Mouse (Mus musculus) lung, postnatal 4 days (tissue): ENCODE data around the gene Mad1l1.
A peak's percentile ranks its signal among the peaks of the same experiment; 100 is the strongest.

Experiments used
- DNase-seq, 2 experiments: peaks; one replicate each; pipeline ENCODE4 v3.0.0; 2021

The Mad1l1 gene

GRCm38 (mm10) chr5:140258035-140258434, 63.3 kb downstream of the Mad1l1 start:
- no peak for DNase-seq

- no peak for DNase-seq
Observed at GRCm38 (mm10) chr5:140257439-140257838, 63.9 kb downstream of the Mad1l1 start.

- no peak for DNase-seq
Observed at GRCm38 (mm10) chr5:140256685-140257084, 64.7 kb downstream of the Mad1l1 start.

- DNase-seq: no peak
Observed at GRCm38 (mm10) chr5:140255265-140255664, 66.1 kb downstream of the Mad1l1 start.

- DNase-seq: no peak
Observed at GRCm38 (mm10) chr5:140254656-140255055, 66.7 kb downstream of the Mad1l1 start.

GRCm38 (mm10) chr5:140251989-140252388, 69.4 kb downstream of the Mad1l1 start:
- no peak for DNase-seq

GRCm38 (mm10) chr5:140250370-140250769, 71.0 kb downstream of the Mad1l1 start:
- DNase-seq: no peak

GRCm38 (mm10) chr5:140249359-140250062, 71.8 kb downstream of the Mad1l1 start:
- DNase-seq: no peak

- no peak for DNase-seq
Observed at GRCm38 (mm10) chr5:140248101-140248500, 73.3 kb downstream of the Mad1l1 start.

GRCm38 (mm10) chr5:140240235-140240634, 81.1 kb downstream of the Mad1l1 start:
- DNase-seq: no peak

GRCm38 (mm10) chr5:140238880-140239279, 82.5 kb downstream of the Mad1l1 start:
- DNase-seq: no peak

- DNase-seq: no peak
Observed at GRCm38 (mm10) chr5:140230818-140231217, 90.5 kb downstream of the Mad1l1 start.

GRCm38 (mm10) chr5:140228306-140228705, 93.0 kb downstream of the Mad1l1 start:
- no peak for DNase-seq

GRCm38 (mm10) chr5:140226871-140227270, 94.5 kb downstream of the Mad1l1 start:
- no peak for DNase-seq

- no peak for DNase-seq
Observed at GRCm38 (mm10) chr5:140225881-140226280, 95.5 kb downstream of the Mad1l1 start.

- DNase-seq: no peak
Observed at GRCm38 (mm10) chr5:140225103-140225502, 96.2 kb downstream of the Mad1l1 start.

- DNase-seq: no peak
Observed at GRCm38 (mm10) chr5:140223070-140224053, 98.0 kb downstream of the Mad1l1 start.

GRCm38 (mm10) chr5:140221016-140221650, 100.2 kb downstream of the Mad1l1 start:
- DNase-seq: no peak

GRCm38 (mm10) chr5:140219252-140219651, 102.1 kb downstream of the Mad1l1 start:
- no peak for DNase-seq

- DNase-seq: peak in 1 of 2 experiments; percentile 39
Observed at GRCm38 (mm10) chr5:140217900-140218299, 103.5 kb downstream of the Mad1l1 start.

- DNase-seq: no peak
Observed at GRCm38 (mm10) chr5:140217083-140217482, 104.3 kb downstream of the Mad1l1 start.

- DNase-seq: no peak
Observed at GRCm38 (mm10) chr5:140215471-140216087, 105.8 kb downstream of the Mad1l1 start.

- DNase-seq: no peak
Observed at GRCm38 (mm10) chr5:140213001-140213400, 108.4 kb downstream of the Mad1l1 start.
